Comparison of ENCODE assay signal across 27 mouse cellular contexts in genomic region chr6:30596230-30596898, GRCm38 (mm10). TPM values are rescaled to one million over a fixed set of nuclear protein-coding genes. Genes with fewer than 3 reads are reported as not detected.
DNase-seq lines count a peak whose midpoint lies in the region; ATAC-seq and TF ChIP-seq lines count a peak whose summit lies in the region.
"Had no signal": no experiment of that assay in that cellular context is flagged by ENCODE, and none has a peak within 500 bp of the region (broad histone marks: within the 10 kb centered on the region; RNA-seq: fewer than 3 reads in every experiment).

No protein-coding gene starts in this region.

- peak; percentile 46 for DNase-seq in heart, adult 11 months
- peak; percentile 88 for DNase-seq in lung, embryonic 14.5 days
- no peak for DNase-seq in lung, postnatal 25 days (ENCODE audit: low spot score)
- DNase-seq in brain, adult 2 months (ENCODE audit: low read depth, low spot score): peak; percentile 28
- DNase-seq in limb, embryonic 10.5 days (ENCODE audit: low spot score): no peak
- no peak for DNase-seq in gastrocnemius, postnatal 36 days
- DNase-seq: adrenal gland, postnatal 25 days; B cell, adult 2 months; cerebellum, adult 18-20 months; cerebellum, postnatal 25 days; heart, postnatal 4 days; kidney, adult 2 months; lung, postnatal 10 days; right cerebral cortex, adult 18-20 months had no signal

- no peaks in the 10 kb centered on the region for H3K9me3 ChIP-seq in heart, embryonic 11.5 days (replicated peaks; ENCODE audit: control insufficient read depth, low read length)
- no peaks in the 10 kb centered on the region for H3K9me3 ChIP-seq in lung, embryonic 14.5 days (ENCODE audit: low read depth, low read length)
- no peaks in the 10 kb centered on the region for H3K9me3 ChIP-seq in limb, embryonic 10.5 days (replicated peaks)
- H3K9me3 ChIP-seq: heart, embryonic 15.5 days; neural tube, embryonic 12.5 days had no signal

- H3K4me3 ChIP-seq in heart, embryonic 11.5 days (ENCODE audit: low read depth, low read length): no peak overlapping the region
- H3K4me3 ChIP-seq in lung, embryonic 14.5 days (ENCODE audit: low read depth, low read length): no peak overlapping the region
- H3K4me3 ChIP-seq in limb, embryonic 10.5 days: no peak overlapping the region
- H3K4me3 ChIP-seq: heart, embryonic 15.5 days; neural tube, embryonic 12.5 days had no signal

- intact Hi-C loops in gastrocnemius, postnatal 36 days (cut with DNase I): no loop called here

- H3K9ac ChIP-seq in heart, embryonic 11.5 days (ENCODE audit: low read depth, low read length): no peak overlapping the region
- H3K9ac ChIP-seq in lung, embryonic 14.5 days: no peak overlapping the region
- H3K9ac ChIP-seq: heart, embryonic 15.5 days; neural tube, embryonic 12.5 days had no signal

- 83% methylated on average over 8 of the region's 8 CpGs for WGBS in heart, embryonic 11.5 days (ENCODE audit: insufficient replicate concordance)
- WGBS in lung, embryonic 14.5 days: 55% methylated on average over 8 of the region's 8 CpGs
- 86% methylated on average over 8 of the region's 8 CpGs for WGBS in limb, embryonic 10.5 days

- H3K27me3 ChIP-seq in heart, embryonic 11.5 days (ENCODE audit: control insufficient read depth, insufficient read depth, low read length): no peaks in the 10 kb centered on the region
- H3K27me3 ChIP-seq in lung, embryonic 14.5 days (ENCODE audit: insufficient read depth, low read length): no peaks in the 10 kb centered on the region
- H3K27me3 ChIP-seq in limb, embryonic 10.5 days (ENCODE audit: low read depth, poor library complexity, severe bottlenecking): no peaks in the 10 kb centered on the region
- H3K27me3 ChIP-seq: heart, embryonic 15.5 days; neural tube, embryonic 12.5 days had no signal

- H3K36me3 ChIP-seq in heart, embryonic 11.5 days (ENCODE audit: control insufficient read depth, insufficient read depth, low read length): no peaks in the 10 kb centered on the region
- H3K36me3 ChIP-seq in lung, embryonic 14.5 days (ENCODE audit: insufficient read depth): no peaks in the 10 kb centered on the region
- H3K36me3 ChIP-seq in limb, embryonic 10.5 days: no peaks in the 10 kb centered on the region
- H3K36me3 ChIP-seq: heart, embryonic 15.5 days; neural tube, embryonic 12.5 days had no signal

- H3K27ac ChIP-seq in heart, embryonic 11.5 days (ENCODE audit: low read depth, low read length): no peak overlapping the region
- peak overlapping the region; percentile 55 for H3K27ac ChIP-seq in lung, embryonic 14.5 days (ENCODE audit: low read depth)
- H3K27ac ChIP-seq in limb, embryonic 10.5 days: peak overlapping the region; percentile 71
- H3K27ac ChIP-seq: heart, embryonic 15.5 days; neural tube, embryonic 12.5 days; stomach, postnatal 0 days had no signal

- H3K4me1 ChIP-seq in heart, embryonic 11.5 days (ENCODE audit: control insufficient read depth, insufficient read depth, low read length): peaks cover 4% of the 10 kb centered on the region; the same call in 1 of the 2 replicates
- H3K4me1 ChIP-seq in lung, embryonic 14.5 days (ENCODE audit: insufficient read depth): 0 out of 2 replicates have a peak, but pooled peaks cover 4% of the 10 kb centered on the region
- H3K4me1 ChIP-seq in limb, embryonic 10.5 days: peaks cover 65% of the 10 kb centered on the region

- no peak for TF ChIP-seq CTCF in lung, embryonic 14.5 days (IDR thresholded peaks at IDR 0.05; ENCODE audit: low read depth)

- no peak overlapping the region for H3K4me2 ChIP-seq in heart, embryonic 11.5 days
- H3K4me2 ChIP-seq in lung, embryonic 14.5 days: no peak overlapping the region
- H3K4me2 ChIP-seq: heart, embryonic 15.5 days; liver, embryonic 11.5 days; neural tube, embryonic 12.5 days had no signal

- no peak for ATAC-seq in heart, embryonic 11.5 days (replicated peaks; ENCODE audit: insufficient number of reproducible peaks, low FRiP score, low TSS enrichment)
- peak; percentile 77 for ATAC-seq in lung, embryonic 14.5 days (ENCODE audit: insufficient read depth)

RNA-seq across cellular contexts. Expression of gene Cpa5, which starts 14.4 kb away (rescaled TPM):
- 1.4 and 2.7 TPM in 2 replicates for polyA plus RNA-seq in heart, embryonic 11.5 days (2014; fragmentation: Nextera tagmentation; extraction: Ambion mirVana)
- 0.11 TPM in 1 of 2 replicates, not detected in the other for polyA plus RNA-seq in lung, embryonic 14.5 days (2014; fragmentation: Nextera tagmentation; extraction: Ambion mirVana)
- polyA plus RNA-seq in limb, embryonic 10.5 days (2016; fragmentation: Nextera tagmentation; extraction: Ambion mirVana): 0.23 and 0.35 TPM in 2 replicates
- total RNA-seq in gastrocnemius, postnatal 36 days (2021): not detected
- total RNA-seq: adrenal gland, postnatal 25 days; gastrocnemius, adult 18-20 months; granulocyte monocyte progenitor cell, adult 5-6 weeks; layer of hippocampus, postnatal 25 days; left cerebral cortex, postnatal 10 days; megakaryocyte-erythroid progenitor cell, adult 5-6 weeks; monocyte, adult 5-6 weeks had no signal
- polyA plus RNA-seq: kidney, adult 2 months; large intestine, adult 2 months; liver, embryonic 11.5 days; neural tube, embryonic 12.5 days; thymus, postnatal 0 days had no signal

RNA-seq across cellular contexts. Expression of gene Cpa4, which starts 28.2 kb away (rescaled TPM):
- 2.4 TPM in 2 replicates for polyA plus RNA-seq in heart, embryonic 11.5 days (2014; fragmentation: Nextera tagmentation; extraction: Ambion mirVana)
- polyA plus RNA-seq in lung, embryonic 14.5 days (2014; fragmentation: Nextera tagmentation; extraction: Ambion mirVana): 0.07 and 0.14 TPM in 2 replicates
- polyA plus RNA-seq in limb, embryonic 10.5 days (2016; fragmentation: Nextera tagmentation; extraction: Ambion mirVana): 1.1 and 1.4 TPM in 2 replicates
- total RNA-seq in gastrocnemius, postnatal 36 days (2021): not detected
- total RNA-seq: gastrocnemius, adult 18-20 months; granulocyte monocyte progenitor cell, adult 5-6 weeks; layer of hippocampus, postnatal 25 days; megakaryocyte-erythroid progenitor cell, adult 5-6 weeks; monocyte, adult 5-6 weeks had no signal
- polyA plus RNA-seq: kidney, adult 2 months; large intestine, adult 2 months; thymus, postnatal 0 days had no signal

RNA-seq across cellular contexts. Expression of gene Cpa1, which starts 42.7 kb away (rescaled TPM):
- 2.4 and 2.5 TPM in 2 replicates for polyA plus RNA-seq in heart, embryonic 11.5 days (2014; fragmentation: Nextera tagmentation; extraction: Ambion mirVana)
- 1.9 and 3.0 TPM in 2 replicates for polyA plus RNA-seq in lung, embryonic 14.5 days (2014; fragmentation: Nextera tagmentation; extraction: Ambion mirVana)
- polyA plus RNA-seq in limb, embryonic 10.5 days (2016; fragmentation: Nextera tagmentation; extraction: Ambion mirVana): 0.38 TPM in 2 replicates
- not detected for total RNA-seq in gastrocnemius, postnatal 36 days (2021)
- total RNA-seq: adrenal gland, postnatal 25 days; gastrocnemius, adult 18-20 months; granulocyte monocyte progenitor cell, adult 5-6 weeks; layer of hippocampus, postnatal 25 days; left cerebral cortex, postnatal 10 days; megakaryocyte-erythroid progenitor cell, adult 5-6 weeks; monocyte, adult 5-6 weeks had no signal

RNA-seq across cellular contexts. Expression of gene Cpa2, which starts 55.0 kb away (rescaled TPM):
- 8.3 and 11.7 TPM in 2 replicates for polyA plus RNA-seq in heart, embryonic 11.5 days (2014; fragmentation: Nextera tagmentation; extraction: Ambion mirVana)
- 7.2 and 7.8 TPM in 2 replicates for polyA plus RNA-seq in lung, embryonic 14.5 days (2014; fragmentation: Nextera tagmentation; extraction: Ambion mirVana)
- polyA plus RNA-seq in limb, embryonic 10.5 days (2016; fragmentation: Nextera tagmentation; extraction: Ambion mirVana): 109 and 110 TPM in 2 replicates
- total RNA-seq in gastrocnemius, postnatal 36 days (2021): not detected
- total RNA-seq: gastrocnemius, adult 18-20 months; megakaryocyte-erythroid progenitor cell, adult 5-6 weeks; monocyte, adult 5-6 weeks had no signal

Comparison
In these comparisons a context has a peak if more than half of its experiments do, and no peak if none do; other contexts are left out.
1. DNase-seq: peak in heart, adult 11 months (single experiment), lung, embryonic 14.5 days (single experiment) and brain, adult 2 months (single experiment); none in lung, postnatal 25 days (single experiment), limb, embryonic 10.5 days (single experiment) and gastrocnemius, postnatal 36 days (0 of 2).